Mouse (Mus musculus) heart, postnatal 10 days (tissue): Measurements from ENCODE around the gene Sars. TPM values are rescaled to one million over a fixed set of nuclear protein-coding genes. Genes with fewer than 3 reads are reported as not detected.

Experiments
- DNase-seq, 2 experiments: peaks; one replicate each; pipeline ENCODE4 v3.0.0; 2021
- intact Hi-C: fragments of 180-260 bp; cut with DNase I; formaldehyde crosslinking; loops from one replicate; pipeline ENCODE4 v1.15.1; 2025
- total RNA-seq, 2 experiments: library from RNA; stranded (reverse); gene quantifications; 2 replicates each; pipeline ENCODE4 v1.2.3; 2021

The Sars gene
- total RNA-seq, 2 experiments from 2014 or later = 97.1 to 97.8 TPM

- DNase-seq = no peak
- intact Hi-C loops = loop anchor here (2.0 to 5.0 kb wide), 3 partner anchors 57 to 372 kb away; no protein-coding TSS in a partner anchor
Measured at GRCm38 (mm10) chr3:108400442-108400841, 44.6 kb downstream of the Sars start.

DNA sequence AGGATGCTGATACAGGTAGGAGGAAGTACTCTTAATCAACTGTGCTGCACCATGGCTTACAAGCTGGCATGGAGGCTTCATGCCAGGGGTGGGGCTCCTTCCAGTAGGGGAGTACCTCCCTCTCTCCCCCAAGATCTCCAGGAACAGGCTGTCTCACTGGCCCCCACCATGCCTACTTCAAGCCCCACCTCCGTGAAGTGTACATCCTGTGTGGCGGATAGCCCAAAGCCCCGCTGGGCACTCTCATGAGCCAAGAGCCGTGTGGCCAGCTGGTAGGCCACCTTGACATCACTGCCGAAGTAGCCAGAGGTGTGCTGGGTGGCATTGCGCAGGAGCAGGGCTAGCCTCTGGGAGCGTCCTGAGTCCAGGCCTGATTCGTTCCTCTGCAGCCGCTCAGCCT, 46.7 kb downstream of the Sars start:
- intact Hi-C loops = no loop called here
- DNase-seq = no peak

GRCm38 (mm10) chr3:108392793-108393192, 52.2 kb downstream of the Sars start:
- intact Hi-C loops = loop anchor here (5.0 kb wide), 1 partner anchor 230 kb away; no protein-coding TSS in a partner anchor

DNA sequence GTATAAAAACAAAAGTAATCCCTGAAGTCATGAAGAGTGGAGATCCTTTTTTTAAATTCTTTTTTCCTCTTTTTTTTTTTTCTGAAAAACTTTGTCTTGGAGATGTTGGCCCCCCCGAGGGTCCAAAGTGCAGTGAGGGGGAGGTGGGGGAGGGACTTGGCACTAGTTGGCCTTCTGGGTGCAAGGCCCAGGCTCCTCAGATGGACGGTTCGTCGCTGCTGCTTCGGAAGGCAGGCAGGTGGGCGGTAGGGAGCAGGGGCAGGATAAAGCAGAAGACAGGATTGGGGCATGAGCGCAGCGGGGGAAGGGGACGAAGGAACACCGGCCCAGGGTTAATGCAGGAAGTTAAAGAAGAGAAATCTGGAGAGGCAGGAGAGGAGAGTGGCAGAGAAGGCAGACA, 52.7 kb downstream of the Sars start:
- intact Hi-C loops = loop anchor here (5.0 kb wide), 1 partner anchor 230 kb away; no protein-coding TSS in a partner anchor
- DNase-seq = no peak

More at GRCm38 (mm10) chr3:108392793-108393192, 52.2 kb downstream of the Sars start:
- DNase-seq = no peak

DNA sequence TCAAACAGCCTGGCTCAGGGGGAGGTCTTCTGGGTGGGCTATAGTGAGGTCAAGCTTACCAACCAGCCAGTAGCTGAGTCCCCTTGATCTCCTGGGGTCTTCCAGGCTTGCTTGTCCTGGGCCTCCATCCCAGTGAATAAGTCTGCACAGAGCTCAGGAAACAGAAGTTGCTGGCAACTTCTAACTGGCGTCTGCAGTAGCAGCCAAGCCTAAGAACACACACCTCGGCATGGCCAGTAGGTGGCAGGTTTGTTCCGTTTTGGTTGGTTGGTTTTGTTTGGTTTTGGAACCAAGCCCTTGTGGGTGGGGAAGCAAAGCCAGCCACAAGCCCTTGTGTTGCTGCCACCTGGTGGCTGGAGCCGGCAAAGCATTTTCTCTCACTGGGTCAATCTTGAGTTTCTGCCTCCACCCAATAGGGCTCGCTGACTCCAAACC, 55.9 kb downstream of the Sars start:
- DNase-seq = peak; percentile 96 to 99
- intact Hi-C loops = loop anchor here (1.0 kb wide), 1 partner anchor 107 kb away; no protein-coding TSS in a partner anchor

DNA sequence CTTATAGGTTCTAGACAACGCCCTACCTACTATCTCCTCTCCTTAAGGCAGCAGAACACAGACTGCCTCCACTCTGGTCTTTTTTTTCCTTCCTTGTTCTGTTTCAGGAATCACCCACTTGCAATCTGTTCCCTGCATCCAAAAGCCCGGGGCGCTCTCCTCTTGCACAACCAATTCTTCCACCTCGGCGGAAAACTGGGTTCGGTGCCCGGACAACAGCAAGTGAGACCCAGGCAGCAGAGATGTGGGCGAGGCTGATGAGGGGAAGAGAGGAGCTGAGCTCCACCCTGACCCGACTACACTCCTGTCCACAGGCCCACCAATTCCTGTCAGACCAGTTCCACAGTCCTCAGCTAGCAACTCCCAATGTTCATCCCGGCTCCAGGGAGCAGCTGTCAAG, 58.8 kb downstream of the Sars start:
- no peak for DNase-seq
- intact Hi-C loops = no loop called here

- intact Hi-C loops = no loop called here
- DNase-seq = no peak
Measured at GRCm38 (mm10) chr3:108384425-108384824, 60.6 kb downstream of the Sars start.

DNA sequence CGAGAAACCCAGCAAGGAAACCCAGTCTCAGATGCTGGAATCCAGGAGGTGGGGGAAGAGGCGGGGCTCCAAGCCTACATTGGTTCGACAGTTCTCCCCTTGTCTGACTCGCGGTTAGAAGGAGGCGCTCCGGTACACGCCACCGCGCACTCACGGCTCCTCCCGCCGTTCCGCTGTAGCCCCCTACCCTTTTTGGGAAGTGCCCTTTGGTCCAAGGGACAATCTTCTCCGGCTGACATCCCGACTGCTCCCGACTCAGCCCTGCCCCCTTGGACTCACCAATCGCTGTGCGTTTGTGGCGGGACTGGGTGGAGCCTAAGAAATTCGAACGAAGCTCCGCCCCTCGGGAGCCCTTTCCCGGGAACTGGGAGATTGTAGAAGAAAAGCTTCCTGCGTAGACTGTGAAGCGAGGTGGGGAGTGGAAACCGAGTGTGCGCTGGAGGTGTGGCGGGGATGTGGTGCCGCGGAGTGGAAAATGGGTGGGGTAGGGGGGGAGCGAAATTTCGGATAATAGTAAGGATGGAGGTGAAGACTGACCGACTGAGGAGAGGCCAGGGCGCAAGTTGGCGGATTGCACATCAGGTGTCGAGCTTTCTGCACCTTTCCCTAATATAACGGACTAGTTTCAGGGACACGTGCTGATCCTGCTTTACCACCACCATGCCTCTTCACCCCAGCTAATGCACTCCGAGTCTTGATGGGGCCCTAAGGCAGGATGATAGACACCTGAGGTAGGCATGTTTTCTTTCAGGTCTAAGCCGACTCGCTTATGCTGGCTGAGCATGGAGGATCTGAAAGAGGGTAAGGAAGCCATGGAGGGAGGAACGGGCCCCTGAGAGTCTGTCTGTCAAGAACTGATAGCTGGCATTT, 61.3 kb downstream of the Sars start, which contains the start of gene Psrc1:
TSS of gene Psrc1 (plus strand) at position 355 of the 870 bp plus-strand sequence.
- peak; percentile 93 to 94 for DNase-seq
- intact Hi-C loops = no loop called here

DNA sequence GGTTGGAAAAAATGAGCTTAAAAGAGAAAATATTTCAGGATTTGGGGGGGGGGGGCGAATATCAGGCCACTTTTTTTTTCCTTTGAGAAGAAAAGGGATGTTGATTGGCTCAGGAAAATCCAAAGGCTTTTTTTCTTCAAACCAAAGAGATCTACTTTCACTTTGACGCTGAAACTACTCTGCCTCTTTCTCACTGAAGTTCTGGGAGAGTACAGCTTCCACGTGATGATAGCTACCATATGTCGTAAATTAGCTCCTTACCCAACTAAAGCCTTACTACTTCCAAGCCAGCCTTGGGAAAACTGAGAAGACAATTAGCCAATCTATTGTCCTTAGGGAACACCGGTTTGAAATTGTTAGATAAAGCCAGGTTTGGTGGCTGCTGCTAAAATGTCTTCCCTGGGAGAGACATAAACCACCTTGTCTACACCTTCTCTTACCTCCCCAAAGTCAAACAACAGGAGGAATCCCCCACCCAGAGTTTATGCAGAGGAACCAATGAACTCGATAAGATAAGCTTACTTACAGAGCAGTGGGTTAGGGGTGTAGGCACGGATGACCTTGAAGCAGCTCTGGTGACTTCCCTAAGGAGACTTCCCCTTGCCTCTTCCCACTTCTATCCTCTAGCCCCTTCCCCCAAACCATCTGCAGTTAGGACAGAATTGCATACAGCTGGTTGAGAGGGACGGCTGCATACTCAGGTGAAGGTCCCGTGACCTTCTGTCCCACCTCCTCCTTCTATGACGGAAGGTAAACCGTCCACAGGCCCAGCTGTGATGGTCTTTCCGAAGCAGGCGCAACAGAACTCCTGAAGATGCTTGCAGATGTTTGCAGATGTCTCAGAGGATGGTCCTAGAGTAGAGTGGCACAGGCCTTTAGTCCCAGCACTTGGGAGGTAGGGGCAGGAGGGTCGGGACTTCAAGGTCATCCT, 62.8 kb downstream of the Sars start:
- peak; percentile 21 to 24 for DNase-seq
- intact Hi-C loops = no loop called here

GRCm38 (mm10) chr3:108380695-108381094, 64.3 kb downstream of the Sars start:
- intact Hi-C loops = no loop called here

GRCm38 (mm10) chr3:108378875-108379663, 65.9 kb downstream of the Sars start:
- DNase-seq = no peak
- intact Hi-C loops = no loop called here

More at GRCm38 (mm10) chr3:108380695-108381094, 64.3 kb downstream of the Sars start:
- no peak for DNase-seq

Other genes with a start within 250 kb of the Sars start
- gene Cyb561d1, start 244.0 kb downstream of the Sars start, total RNA-seq = 1 to 10 TPM; 5.7 to 6.2 TPM
- gene Atxn7l2, start 234.3 kb downstream of the Sars start, total RNA-seq = 1 to 10 TPM; 4.5 TPM
- gene Sypl2, start 218.6 kb downstream of the Sars start, total RNA-seq = under 1 TPM; 0.64 to 0.65 TPM
- gene Psma5, start 188.3 kb downstream of the Sars start, total RNA-seq = 10 to 100 TPM; 78.2 to 80.3 TPM
- 10 to 100 TPM; 24.3 to 26.9 TPM for gene Sort1, start 161.1 kb downstream of the Sars start, total RNA-seq
- gene Mybphl, start 80.3 kb downstream of the Sars start, total RNA-seq = 10 to 100 TPM; 18.1 to 41.9 TPM
- 1 to 10 TPM; 2.9 to 4.1 TPM for gene Psrc1, start 61.4 kb downstream of the Sars start, total RNA-seq
- gene Celsr2, start 29.7 kb downstream of the Sars start, total RNA-seq = 1 to 10 TPM; 7.4 to 7.6 TPM
- gene 1700013F07Rik, start 88.9 kb upstream of the Sars start, total RNA-seq = not detected
- under 1 TPM; 0.17 to 0.60 TPM for gene 5330417C22Rik, start 91.3 kb upstream of the Sars start, total RNA-seq
- gene Tmem167b, start 117.3 kb upstream of the Sars start, total RNA-seq = 10 to 100 TPM; 31.3 to 32.7 TPM
- gene Taf13, start 126.5 kb upstream of the Sars start, total RNA-seq = 10 to 100 TPM; 17.2 to 20.7 TPM
- 1 to 10 TPM; 8.4 to 8.7 TPM for gene Wdr47, start 146.1 kb upstream of the Sars start, total RNA-seq
- gene Clcc1, start 208.7 kb upstream of the Sars start, total RNA-seq = 10 to 100 TPM; 31.6 to 35.8 TPM